Mouse (Mus musculus) neural tube, embryonic 14.5 days (tissue): ENCODE data around the gene Lima1. TPM values are rescaled to one million over a fixed set of nuclear protein-coding genes. Genes with fewer than 3 reads are reported as not detected.

ENCODE experiments used
- ATAC-seq: fragments of 200-750 bp; cut with Nextera tagmentation; 2 replicates; pipeline ENCODE4 v1.8.0; 2017; ENCODE audit warnings: low read depth, mild to moderate bottlenecking, moderate TSS enrichment, moderate library complexity
- H3K27ac ChIP-seq: fragments of 300-500 bp; sonication (generic); 2 replicates; pipeline ENCODE4 v1.5.1; 2014; ENCODE audit warnings: low read depth, mild to moderate bottlenecking, control low read depth, low read length, moderate library complexity, mixed read lengths
- H3K27me3 ChIP-seq: fragments of 300-500 bp; sonication (generic); 2 replicates; pipeline ENCODE4 v1.6.1; 2014; ENCODE audit warnings: low read length; ENCODE audit not compliant: control insufficient read depth, insufficient read depth
- H3K36me3 ChIP-seq: fragments of 300-500 bp; sonication (generic); 2 replicates; pipeline ENCODE4 v1.6.1; 2014; ENCODE audit warnings: low read length, mixed read lengths; ENCODE audit not compliant: control insufficient read depth, insufficient read depth
- H3K4me1 ChIP-seq: fragments of 300-500 bp; sonication (generic); 2 replicates; pipeline ENCODE4 v1.6.1; 2014; ENCODE audit warnings: low read length; ENCODE audit not compliant: control insufficient read depth, insufficient read depth
- H3K4me2 ChIP-seq: fragments of 300-500 bp; sonication (generic); 2 replicates; pipeline ENCODE4 v1.6.1; 2014; ENCODE audit warnings: mild to moderate bottlenecking, low read depth, low read length, control low read depth
- H3K4me3 ChIP-seq: fragments of 300-500 bp; sonication (generic); 2 replicates; pipeline ENCODE4 v1.5.1; 2014; ENCODE audit warnings: low read depth, low read length, control low read depth, mixed read lengths
- H3K9ac ChIP-seq: fragments of 300-500 bp; sonication (generic); replicated peaks from 2 replicates; pipeline ENCODE4 v1.6.1; 2014; ENCODE audit warnings: low read depth, mild to moderate bottlenecking, control low read depth, low read length, mixed read lengths
- H3K9me3 ChIP-seq: fragments of 300-500 bp; sonication (generic); 2 replicates; pipeline ENCODE4 v1.6.1; 2016; ENCODE audit warnings: low read length; ENCODE audit not compliant: control insufficient read depth
- WGBS: fragments of 180-500 bp; shearing (Covaris S2); extraction: QIAGEN DNeasy Blood & Tissue Kit; methylation state at CpG from one replicate; pipeline ENCODE4 v1.1.7; 2014; 5-methylcytosine and 5-hydroxymethylcytosine counted together
- polyA plus RNA-seq: library from polyadenylated mRNA; unstranded; fragments of >200 nt; fragmentation: Nextera tagmentation; extraction: Ambion mirVana; gene quantifications from 2 replicates; pipeline ENCODE4 v1.2.1, GENCODE M21; 2014

Lima1 gene
- polyA plus RNA-seq, 1 experiment from 2014 or later = 14.9 TPM

DNA sequence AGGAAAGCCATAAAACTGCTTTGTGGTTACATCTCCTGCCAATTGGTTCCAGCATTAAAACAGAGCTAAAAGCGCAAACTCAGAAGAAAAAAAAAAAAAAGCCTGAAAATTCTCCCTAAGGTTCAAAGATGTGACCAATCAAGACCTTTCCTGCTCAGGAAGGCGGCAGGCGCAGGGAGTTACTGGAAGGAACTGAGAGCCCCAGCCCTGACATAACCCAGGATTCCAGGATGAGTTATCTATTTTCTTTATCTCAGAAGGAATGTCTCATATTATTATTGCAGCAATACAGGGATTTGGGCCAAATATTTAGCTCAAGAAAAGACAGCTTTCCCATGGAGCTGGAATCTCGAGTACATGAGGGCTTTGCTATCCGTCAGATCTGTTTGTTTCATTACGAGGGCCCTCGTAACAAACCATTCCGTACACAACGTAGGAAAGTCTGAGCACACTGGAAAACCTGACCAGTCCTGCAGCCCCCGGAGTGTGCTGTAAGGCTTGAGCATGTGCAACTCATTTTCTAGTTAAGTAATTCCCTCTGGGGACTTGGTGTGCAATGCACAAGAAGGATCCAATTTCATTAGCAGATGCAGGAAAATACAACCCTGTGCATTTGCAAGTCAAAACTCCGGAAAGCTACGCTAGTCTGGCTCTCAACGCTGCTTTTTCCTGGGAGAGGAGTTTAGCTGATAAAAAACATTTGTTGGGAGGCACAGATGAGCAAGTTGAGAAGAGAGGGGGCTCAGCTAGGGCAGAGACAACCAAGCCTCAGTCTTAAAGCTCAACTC lies 56.7 kb downstream of the Lima1 start:
- H3K27me3 ChIP-seq = no peaks in the 10 kb centered on the region
- peaks cover 22% of the 10 kb centered on the region for H3K4me1 ChIP-seq
- H3K9me3 ChIP-seq = no peaks in the 10 kb centered on the region
- peak overlapping the region; percentile 26; the same call in 1 of the 2 replicates for H3K9ac ChIP-seq
- peak overlapping the region; percentile 25 for H3K4me3 ChIP-seq
- H3K27ac ChIP-seq = peak overlapping the region; percentile 70
- no peaks in the 10 kb centered on the region for H3K36me3 ChIP-seq
- WGBS = 3% methylated on average over 13 of the region's 13 CpGs
- peak overlapping the region; percentile 24 for H3K4me2 ChIP-seq
- peak; percentile 60; the same call in 1 of the 2 replicates for ATAC-seq

DNA sequence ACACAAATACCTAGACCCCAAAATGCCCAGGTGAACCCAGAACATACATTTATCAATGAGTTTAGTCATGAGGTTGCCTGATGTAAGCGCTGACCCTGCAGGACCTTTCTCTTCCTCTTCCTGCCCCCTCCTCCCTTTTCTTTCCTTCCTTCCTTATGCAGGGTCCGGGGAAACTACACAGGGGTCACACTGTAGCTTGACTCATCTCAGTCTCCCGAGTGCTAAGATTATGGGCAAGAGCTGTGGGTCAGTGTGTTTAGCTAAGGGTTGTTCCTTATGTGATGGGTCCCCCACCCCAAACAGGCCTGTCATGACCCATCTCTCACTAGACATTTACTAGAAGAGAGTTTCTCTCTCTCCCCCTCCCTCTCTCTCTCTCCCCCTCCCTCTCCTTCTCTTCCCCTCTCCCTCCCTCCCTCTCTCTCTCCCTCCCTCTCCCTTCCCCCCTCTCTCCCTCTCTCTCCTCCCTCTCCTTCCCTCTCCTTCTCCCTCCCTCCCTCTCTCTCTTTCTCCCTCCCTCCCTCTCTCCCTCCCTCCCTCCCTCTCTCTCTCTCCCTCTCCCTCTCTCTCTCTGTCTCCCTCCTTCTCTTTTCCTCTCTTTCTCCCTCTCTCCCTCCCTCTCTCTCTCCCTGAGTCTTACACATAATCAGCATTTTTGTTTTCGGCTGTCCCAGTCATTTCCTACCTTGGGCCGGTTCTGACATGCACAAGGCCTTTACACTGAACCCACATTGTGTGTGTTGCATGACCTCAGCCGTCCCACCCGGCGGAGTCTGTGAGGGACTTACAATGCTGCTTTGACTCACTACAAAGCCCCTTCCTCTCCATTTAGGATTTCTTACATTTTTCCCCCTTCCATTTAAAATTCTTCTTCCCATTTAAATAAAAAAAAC lies 57.7 kb downstream of the Lima1 start:
- Histone ChIP-seq H3K9me3 (no peaks in the 10 kb centered on the region), H3K27me3 (no peaks in the 10 kb centered on the region), H3K36me3 (no peaks in the 10 kb centered on the region), H3K9ac (no peak overlapping the region), H3K4me3 (peak overlapping the region; percentile 25; the same call in 1 of the 2 replicates), H3K4me1 (peaks cover 22% of the 10 kb centered on the region), H3K27ac (peak overlapping the region; percentile 70), H3K4me2 (no peak overlapping the region)
- ATAC-seq = no peak
- 24% methylated on average over 8 of the region's 8 CpGs for WGBS

DNA sequence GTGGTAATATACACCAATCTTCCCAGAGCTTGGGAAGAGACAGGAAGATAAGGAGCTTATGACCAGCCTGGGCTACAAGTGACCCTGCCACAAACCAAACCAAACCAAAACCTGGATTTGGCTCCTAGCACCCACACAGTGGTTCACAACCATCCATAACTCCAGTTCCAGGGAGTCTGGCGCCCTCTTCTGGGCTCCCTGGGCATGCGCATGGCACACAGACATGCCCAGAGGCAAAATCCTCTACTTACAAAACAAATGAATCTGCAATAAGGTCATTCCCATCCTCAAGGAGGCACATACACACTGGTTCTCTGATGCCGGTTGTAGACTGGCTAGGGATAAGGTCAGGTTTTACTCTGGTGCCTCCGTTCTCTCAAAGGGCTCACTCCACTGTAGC lies 59.3 kb downstream of the Lima1 start:
- WGBS = 97% methylated on average over 4 of the region's 4 CpGs
- no peaks in the 10 kb centered on the region for H3K9me3 ChIP-seq

DNA sequence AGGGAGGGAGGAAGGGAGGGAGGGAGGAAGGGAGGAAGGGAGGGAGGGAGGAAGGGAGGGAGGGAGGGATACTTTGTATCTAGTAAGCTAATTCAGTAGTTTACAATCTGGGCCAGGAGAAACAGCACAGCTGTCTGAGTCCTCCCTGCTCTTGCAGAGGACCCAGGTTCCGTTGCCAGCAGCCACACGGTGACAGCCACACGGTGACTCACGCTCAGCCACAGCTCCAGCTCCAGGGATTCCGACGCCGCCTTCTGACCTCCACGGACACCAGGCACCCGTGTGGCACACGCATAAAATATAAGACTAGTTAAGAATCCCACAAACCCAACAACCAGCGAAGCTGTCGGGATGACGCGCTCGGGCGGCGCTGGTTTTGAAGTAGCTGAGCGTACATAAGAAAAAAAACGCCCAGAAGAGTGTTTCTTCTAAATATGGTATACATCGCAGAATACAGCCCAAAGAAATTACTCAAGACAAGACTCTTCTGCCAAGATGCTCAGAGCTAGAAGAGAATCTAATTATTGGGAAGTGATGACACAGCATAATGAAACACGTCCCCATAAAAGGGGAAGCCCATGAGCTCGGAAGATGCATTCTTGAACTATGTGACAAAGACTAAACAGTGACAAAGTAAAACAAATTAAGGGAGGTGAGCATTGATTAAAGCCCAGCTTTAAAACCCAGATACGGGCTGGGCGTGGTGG lies 60.5 kb downstream of the Lima1 start:
- Histone ChIP-seq H3K4me1 (peaks cover 20% of the 10 kb centered on the region), H3K27me3 (no peaks in the 10 kb centered on the region), H3K4me2 (no peak overlapping the region), H3K9ac (no peak overlapping the region), H3K4me3 (no peak overlapping the region), H3K9me3 (no peaks in the 10 kb centered on the region), H3K27ac (no peak overlapping the region), H3K36me3 (no peaks in the 10 kb centered on the region)
- no peak for ATAC-seq
- 90% methylated on average over 24 of the region's 24 CpGs for WGBS

More for the DNA sequence above, 59.3 kb downstream of the Lima1 start:
- ATAC-seq = no peak
- Histone ChIP-seq H3K4me2 (no peak overlapping the region), H3K27me3 (no peaks in the 10 kb centered on the region), H3K4me1 (peaks cover 22% of the 10 kb centered on the region), H3K27ac (no peak overlapping the region), H3K9ac (no peak overlapping the region), H3K36me3 (no peaks in the 10 kb centered on the region), H3K4me3 (no peak overlapping the region)

DNA sequence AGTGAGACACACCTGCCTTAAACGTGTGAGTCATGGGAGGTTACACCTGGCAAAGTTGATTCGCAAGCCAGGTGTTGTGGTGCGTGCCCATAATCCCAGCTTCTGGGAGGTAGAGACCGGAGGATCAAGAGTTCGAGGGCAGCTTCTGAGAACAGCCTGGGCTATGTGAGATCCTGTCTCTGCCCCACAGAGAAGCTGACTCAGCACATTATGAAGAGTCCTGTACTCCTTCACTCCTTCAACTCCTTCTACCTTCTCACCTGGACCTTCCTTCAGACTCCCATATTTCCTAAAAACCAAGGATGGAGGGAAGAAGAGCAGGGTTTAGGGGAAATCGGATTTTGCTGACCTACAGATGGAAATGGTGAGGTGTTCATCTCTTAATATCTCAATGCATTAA lies 61.6 kb downstream of the Lima1 start:
- H3K4me3 ChIP-seq = no peak overlapping the region
- no peak overlapping the region for H3K9ac ChIP-seq
- no peak overlapping the region for H3K27ac ChIP-seq
- WGBS = 96% methylated on average over 6 of the region's 6 CpGs
- H3K9me3 ChIP-seq = no peaks in the 10 kb centered on the region
- peaks cover 10% of the 10 kb centered on the region for H3K4me1 ChIP-seq
- H3K4me2 ChIP-seq = no peak overlapping the region
- ATAC-seq = no peak
- H3K27me3 ChIP-seq = no peaks in the 10 kb centered on the region
- H3K36me3 ChIP-seq = no peaks in the 10 kb centered on the region

DNA sequence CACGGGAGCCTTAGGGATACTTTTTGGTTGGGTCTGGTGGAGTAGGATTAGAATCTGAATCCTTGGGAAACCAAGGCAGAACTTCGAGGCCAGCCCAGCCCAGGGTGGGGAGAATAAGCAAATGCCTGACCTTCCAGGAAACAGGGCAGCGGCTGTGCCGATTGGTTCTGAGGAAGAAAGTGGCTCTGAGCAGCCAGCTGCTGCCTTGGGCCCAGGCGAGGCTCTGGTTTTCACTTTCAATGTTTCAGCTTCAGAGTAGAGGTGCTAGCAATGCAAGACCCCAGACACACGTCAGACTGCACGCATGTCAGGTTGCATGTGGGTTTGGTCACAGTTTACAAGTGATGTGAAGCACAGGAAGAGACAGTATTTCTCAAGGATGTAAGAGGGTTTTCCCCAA lies 63.2 kb downstream of the Lima1 start:
- Histone ChIP-seq H3K9me3 (no peaks in the 10 kb centered on the region), H3K4me2 (no peak overlapping the region), H3K27ac (no peak overlapping the region), H3K27me3 (no peaks in the 10 kb centered on the region), H3K9ac (no peak overlapping the region), H3K36me3 (peaks cover 1% of the 10 kb centered on the region; the same call in 1 of the 2 replicates), H3K4me3 (no peak overlapping the region), H3K4me1 (peaks cover 14% of the 10 kb centered on the region)
- 84% methylated on average over 7 of the region's 7 CpGs for WGBS
- ATAC-seq = no peak

DNA sequence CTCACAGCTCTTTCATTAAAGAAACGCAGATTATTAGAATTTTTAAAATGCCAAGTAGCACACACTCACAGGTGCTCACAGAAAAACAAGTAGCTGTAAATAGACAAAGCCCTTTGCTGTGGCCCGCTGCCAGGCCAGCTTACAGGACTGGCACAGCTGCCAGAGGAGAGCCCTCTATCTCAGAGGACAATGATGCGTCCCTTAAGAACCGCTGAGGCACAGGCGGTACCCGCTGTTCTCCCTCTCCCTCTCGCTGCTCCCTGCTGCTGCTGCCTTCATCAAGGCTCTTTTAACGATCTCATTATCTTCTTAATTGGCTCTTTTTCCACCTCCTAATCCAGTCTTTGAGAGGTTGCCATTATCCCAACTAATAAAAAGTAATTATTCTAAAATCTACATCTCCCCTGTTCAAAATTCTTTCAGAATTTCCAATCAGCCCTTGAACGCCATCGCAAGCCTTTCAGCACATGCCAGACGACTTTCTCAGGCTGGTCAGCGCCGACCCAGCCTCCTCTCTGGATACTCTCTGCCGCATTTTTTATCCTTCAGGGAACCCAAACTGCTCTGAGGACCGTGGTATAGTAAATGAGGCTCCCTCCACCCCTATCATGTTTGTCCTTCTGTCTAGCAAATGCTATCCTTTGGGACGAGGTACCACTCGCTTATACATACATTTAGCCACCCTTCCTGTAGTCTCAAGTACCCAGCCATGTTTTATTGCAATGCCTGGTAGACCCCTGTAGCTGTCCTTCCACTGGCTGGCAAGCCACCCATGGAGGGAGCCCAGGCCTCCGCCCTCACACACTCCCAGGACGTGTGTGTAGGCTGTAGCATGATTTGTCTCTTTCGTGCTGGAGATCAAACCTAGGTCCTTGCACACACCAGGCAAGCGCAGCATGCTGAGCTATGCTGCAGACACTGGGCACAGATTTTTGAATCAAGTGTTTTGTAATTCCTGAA lies 67.2 kb downstream of the Lima1 start:
- WGBS = 22% methylated on average over 21 of the region's 21 CpGs
- ATAC-seq = peak; percentile 88
- H3K36me3 ChIP-seq = peaks cover 6% of the 10 kb centered on the region; the same call in 1 of the 2 replicates
- no peak overlapping the region for H3K4me3 ChIP-seq
- H3K4me1 ChIP-seq = peaks cover 24% of the 10 kb centered on the region
- peak overlapping the region; percentile 88 for H3K27ac ChIP-seq
- H3K9me3 ChIP-seq = no peaks in the 10 kb centered on the region
- no peaks in the 10 kb centered on the region for H3K27me3 ChIP-seq
- H3K9ac ChIP-seq = peak overlapping the region; percentile 39
- H3K4me2 ChIP-seq = peak overlapping the region; percentile 35; the same call in 1 of the 2 replicates

DNA sequence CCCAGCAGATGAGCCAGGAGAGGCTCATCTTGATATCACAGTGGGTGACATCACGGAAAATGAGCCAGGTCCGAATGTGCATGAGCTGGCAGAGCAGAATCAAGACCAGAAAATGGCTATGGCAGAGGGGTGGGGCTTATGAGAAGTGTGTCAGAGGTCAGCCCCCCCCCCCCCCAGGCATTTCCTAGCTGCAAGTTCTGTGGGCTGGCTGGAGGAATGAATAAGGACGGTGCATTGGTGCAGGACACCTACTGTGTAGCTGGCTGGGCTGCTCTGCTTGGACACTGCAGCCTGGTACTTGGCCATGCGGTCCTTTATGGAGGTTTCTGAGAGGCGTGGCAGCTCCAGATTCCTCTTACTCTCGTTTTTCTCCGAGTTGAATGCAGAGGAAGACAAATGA lies 69.1 kb downstream of the Lima1 start:
- H3K4me1 ChIP-seq = peaks cover 30% of the 10 kb centered on the region
- ATAC-seq = no peak
- no peaks in the 10 kb centered on the region for H3K27me3 ChIP-seq
- no peak overlapping the region for H3K27ac ChIP-seq
- no peak overlapping the region for H3K4me2 ChIP-seq
- H3K9ac ChIP-seq = no peak overlapping the region
- no peaks in the 10 kb centered on the region for H3K9me3 ChIP-seq
- no peak overlapping the region for H3K4me3 ChIP-seq
- peaks cover 6% of the 10 kb centered on the region; the same call in 1 of the 2 replicates for H3K36me3 ChIP-seq
- 19% methylated on average over 7 of the region's 7 CpGs for WGBS
